Mouse (Mus musculus): Measurements from ENCODE around the gene Stk39.

The Stk39 gene

DNA sequence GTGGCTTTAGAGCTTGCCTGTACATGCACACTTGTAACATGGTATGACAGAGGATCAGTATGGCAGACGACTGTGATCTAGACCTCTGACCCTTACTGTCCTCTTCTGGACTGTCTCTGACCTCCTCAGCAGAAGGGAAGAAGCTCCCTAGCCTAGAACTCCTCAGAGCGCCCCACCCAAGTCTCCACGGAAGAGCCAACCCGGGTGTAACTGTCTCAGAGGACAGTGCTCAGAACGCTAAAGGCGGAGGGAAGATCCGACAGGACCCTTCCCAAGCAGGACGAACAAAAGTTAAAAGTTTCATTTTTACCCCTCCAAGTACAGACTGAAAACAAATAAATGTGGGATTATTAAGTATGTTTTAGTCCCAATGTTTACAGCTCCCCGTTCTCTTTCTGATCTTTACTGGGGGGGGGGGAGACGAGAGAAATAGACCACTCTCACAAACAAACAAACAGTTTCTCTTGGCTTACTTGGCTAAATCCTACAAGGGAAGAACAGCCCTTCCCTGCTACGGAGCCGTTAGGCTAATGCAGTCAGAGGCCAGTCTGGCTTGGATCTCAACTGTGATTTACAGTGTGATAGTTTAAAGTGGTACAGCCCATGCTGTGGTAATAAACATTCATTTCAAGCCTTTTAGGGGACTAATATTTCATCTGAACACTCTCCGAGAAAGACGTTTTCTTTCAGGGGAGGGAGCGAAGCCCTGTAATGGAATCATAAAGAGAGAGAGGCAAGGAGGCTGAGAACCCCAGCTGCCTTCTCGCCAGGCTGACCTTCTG, 179.3 kb downstream of the Stk39 start:
- Histone ChIP-seq H3K36me3 (ENCODE audit: control insufficient read depth, insufficient read depth, low read length, poor library complexity, severe bottlenecking) (no peaks in the 10 kb centered on the region), H3K27me3 (ENCODE audit: control insufficient read depth, insufficient read depth, low read length, poor library complexity, severe bottlenecking) (no peaks in the 10 kb centered on the region)
- DNase-seq (ENCODE audit: low read depth, low spot score), result no peak

DNA sequence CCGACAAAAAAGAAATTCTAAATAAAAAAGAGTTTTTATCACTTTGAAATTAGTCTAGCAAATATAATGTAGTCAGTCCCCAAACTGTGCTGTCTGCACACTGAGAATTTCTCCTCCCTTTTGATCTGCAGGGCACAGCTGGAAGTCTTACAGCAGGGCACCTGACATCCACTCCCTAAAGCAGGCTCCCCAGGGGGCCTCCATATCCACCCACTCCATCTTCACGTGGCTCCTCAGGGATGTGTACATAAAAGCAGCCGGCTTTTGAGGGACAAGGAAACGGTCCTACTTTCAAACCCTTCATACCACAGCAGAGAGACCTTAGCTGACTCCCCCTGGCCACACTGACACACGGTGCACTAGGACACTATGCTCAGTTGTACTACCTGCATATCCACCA, 180.2 kb downstream of the Stk39 start:
- DNase-seq (ENCODE audit: low read depth, low spot score), result no peak
- Histone ChIP-seq H3K36me3 (ENCODE audit: control insufficient read depth, insufficient read depth, low read length, poor library complexity, severe bottlenecking) (no peaks in the 10 kb centered on the region), H3K27me3 (ENCODE audit: control insufficient read depth, insufficient read depth, low read length, poor library complexity, severe bottlenecking) (no peaks in the 10 kb centered on the region)

DNA sequence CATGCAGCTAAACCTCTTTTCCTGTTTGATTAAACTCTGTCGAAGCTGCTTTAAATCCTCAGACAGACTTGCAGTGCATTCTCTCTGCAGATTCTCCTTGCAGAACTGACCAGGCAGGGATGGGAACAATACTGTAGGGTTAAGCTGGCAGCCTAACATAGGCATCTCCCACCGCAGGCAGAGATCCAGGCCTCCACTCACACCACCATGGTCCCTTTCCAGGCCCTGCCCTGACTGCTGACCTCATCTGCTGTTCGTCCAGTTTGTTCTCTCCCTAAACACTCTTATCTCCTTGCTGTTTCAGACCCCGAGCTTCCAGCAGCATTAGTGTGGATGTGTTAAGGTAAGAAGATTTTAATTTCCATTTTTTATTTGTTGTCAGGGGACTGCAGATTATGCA, 182.1 kb downstream of the Stk39 start:
- DNase-seq (ENCODE audit: low read depth, low spot score), result no peak
- no peaks in the 10 kb centered on the region for H3K36me3 ChIP-seq (ENCODE audit: control insufficient read depth, insufficient read depth, low read length, poor library complexity, severe bottlenecking)
- H3K27me3 ChIP-seq (ENCODE audit: control insufficient read depth, insufficient read depth, low read length, poor library complexity, severe bottlenecking), result no peaks in the 10 kb centered on the region

DNA sequence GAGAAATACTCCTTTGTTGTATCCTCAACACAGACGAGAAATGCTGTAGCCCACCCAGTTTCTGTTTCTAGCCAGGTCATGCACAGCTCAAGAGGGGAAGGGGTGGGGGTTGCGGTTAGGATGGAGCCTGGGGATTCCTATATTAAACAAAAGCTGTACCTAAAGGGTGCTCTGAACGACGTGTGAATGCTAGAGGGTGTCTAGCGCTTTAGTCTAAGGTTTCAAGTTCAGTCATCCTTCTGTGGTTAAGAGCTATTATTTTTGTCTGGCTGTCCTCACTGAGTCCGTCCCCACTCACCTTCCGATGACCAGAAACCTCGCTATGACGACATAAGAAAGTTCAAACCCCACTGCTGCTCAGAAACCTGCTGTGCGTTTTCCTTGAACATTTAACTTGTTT, 182.9 kb downstream of the Stk39 start:
- Histone ChIP-seq H3K36me3 (ENCODE audit: control insufficient read depth, insufficient read depth, low read length, poor library complexity, severe bottlenecking) (no peaks in the 10 kb centered on the region), H3K27me3 (ENCODE audit: control insufficient read depth, insufficient read depth, low read length, poor library complexity, severe bottlenecking) (no peaks in the 10 kb centered on the region)
- DNase-seq (ENCODE audit: low read depth, low spot score), result no peak

DNA sequence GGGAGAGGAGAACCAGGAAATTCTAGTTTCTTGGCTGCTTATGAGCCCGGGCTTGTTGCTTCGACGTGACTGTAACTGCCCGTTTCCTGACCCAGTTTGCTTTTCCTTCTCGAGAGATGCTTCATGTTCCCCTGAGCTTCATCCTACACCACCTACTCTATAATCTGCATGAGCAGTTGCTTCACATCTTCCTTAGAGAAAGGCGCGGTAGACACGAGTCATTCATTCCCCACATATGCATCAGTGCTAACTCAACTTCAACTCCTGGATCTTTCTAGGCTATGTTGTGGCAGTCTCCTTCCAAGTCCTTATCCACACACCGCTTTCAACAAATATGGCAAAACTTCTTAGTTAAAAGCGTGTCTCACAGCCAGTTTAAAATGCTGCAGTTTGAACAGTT, 184.0 kb downstream of the Stk39 start:
- no peaks in the 10 kb centered on the region for H3K36me3 ChIP-seq (ENCODE audit: control insufficient read depth, insufficient read depth, low read length, poor library complexity, severe bottlenecking)
- no peak for DNase-seq (ENCODE audit: low read depth, low spot score)
- H3K27me3 ChIP-seq (ENCODE audit: control insufficient read depth, insufficient read depth, low read length, poor library complexity, severe bottlenecking), result no peaks in the 10 kb centered on the region

DNA sequence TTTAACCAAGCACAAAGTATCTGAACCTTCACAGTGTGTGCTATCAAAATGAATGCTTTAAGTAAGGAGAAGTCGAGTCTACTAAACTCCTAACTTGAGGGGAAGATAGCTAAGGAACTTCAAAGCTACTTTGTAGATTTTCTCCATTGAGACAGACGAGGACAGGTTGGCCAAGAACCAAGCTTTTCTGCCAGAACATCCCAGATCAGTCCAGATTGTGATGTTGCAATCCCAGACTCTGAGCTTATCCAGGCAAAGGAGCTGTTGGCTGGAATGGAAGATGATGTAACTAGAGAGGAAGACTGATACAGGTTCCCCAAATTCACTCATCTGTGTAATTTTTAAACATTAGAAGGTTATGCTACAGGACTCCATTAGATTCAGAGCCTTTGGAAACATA, 187.7 kb downstream of the Stk39 start:
- no peaks in the 10 kb centered on the region for H3K36me3 ChIP-seq (ENCODE audit: control insufficient read depth, insufficient read depth, low read length, poor library complexity, severe bottlenecking)
- H3K27me3 ChIP-seq (ENCODE audit: control insufficient read depth, insufficient read depth, low read length, poor library complexity, severe bottlenecking), result no peaks in the 10 kb centered on the region
- DNase-seq (ENCODE audit: low read depth, low spot score), result no peak

DNA sequence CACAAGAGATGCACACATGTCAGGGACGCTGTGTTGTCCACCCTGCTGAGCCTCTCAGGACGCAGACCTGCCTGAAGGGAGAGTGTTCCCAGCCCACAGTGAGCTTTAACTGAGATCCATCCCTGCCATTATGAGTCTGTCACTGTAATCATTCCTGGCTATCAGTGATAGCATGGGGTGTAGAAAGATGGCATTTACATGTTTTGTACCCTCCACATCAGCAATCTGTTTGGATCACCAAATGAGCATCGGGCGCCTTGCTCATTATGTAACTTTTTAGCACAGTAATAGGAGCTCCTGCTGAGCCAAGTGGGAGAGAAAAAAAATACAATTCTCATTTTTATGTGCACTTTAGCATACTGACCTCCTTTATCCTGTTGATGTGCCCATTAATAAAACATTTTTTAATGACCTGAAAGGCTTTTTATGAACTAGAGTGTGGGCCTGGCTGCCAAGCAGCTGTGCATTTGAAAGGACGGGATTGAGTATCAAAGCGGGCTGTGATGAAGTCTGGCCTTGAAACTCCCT, 189.0 kb downstream of the Stk39 start:
- Histone ChIP-seq H3K36me3 (ENCODE audit: control insufficient read depth, insufficient read depth, low read length, poor library complexity, severe bottlenecking) (no peaks in the 10 kb centered on the region), H3K27me3 (ENCODE audit: control insufficient read depth, insufficient read depth, low read length, poor library complexity, severe bottlenecking) (no peaks in the 10 kb centered on the region)
- DNase-seq (ENCODE audit: low read depth, low spot score), result no peak

DNA sequence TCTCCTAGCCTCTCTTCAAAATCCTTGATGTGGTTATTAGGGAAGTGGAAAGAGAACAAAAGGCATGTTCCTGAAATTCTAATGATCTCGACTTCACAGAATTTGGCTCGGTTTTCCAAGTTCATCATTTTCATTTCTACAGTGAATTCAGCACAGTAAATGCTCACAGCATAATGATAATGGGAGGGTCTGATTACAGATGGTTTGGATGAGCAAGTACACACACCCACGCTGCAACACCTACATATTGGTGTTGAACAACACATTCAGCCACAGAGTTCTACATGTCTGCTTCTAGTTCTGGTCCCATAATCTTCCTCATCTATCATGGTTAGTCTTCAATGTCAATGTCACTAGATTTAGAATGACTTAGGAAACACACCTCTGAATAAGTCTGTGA, 190.5 kb downstream of the Stk39 start:
- Histone ChIP-seq H3K36me3 (ENCODE audit: control insufficient read depth, insufficient read depth, low read length, poor library complexity, severe bottlenecking) (no peaks in the 10 kb centered on the region), H3K27me3 (ENCODE audit: control insufficient read depth, insufficient read depth, low read length, poor library complexity, severe bottlenecking) (no peaks in the 10 kb centered on the region)
- no peak for DNase-seq (ENCODE audit: low read depth, low spot score)

DNA sequence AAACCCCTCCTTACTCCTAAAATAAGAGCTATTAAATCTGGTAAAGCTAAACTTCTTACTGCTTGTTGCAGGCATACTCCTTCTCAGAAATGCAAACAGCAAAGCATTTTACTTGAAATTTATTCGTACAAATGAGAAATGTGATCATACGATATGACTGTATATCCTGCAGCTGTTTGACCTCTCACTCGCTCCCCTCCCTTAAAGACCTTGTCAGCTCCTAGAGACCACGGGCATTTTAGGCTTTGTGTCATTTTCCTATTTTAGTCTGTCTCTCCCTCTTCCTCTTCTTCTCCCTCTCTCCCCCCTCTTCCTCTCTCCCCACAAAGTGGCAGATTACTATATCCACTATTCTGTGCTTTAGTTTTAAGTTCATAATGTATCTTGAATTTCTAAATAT, 200.8 kb downstream of the Stk39 start:
- DNase-seq (ENCODE audit: low read depth, low spot score), result no peak
- H3K36me3 ChIP-seq (ENCODE audit: control insufficient read depth, insufficient read depth, low read length, poor library complexity, severe bottlenecking), result no peaks in the 10 kb centered on the region
- H3K27me3 ChIP-seq (ENCODE audit: control insufficient read depth, insufficient read depth, low read length, poor library complexity, severe bottlenecking), result no peaks in the 10 kb centered on the region

DNA sequence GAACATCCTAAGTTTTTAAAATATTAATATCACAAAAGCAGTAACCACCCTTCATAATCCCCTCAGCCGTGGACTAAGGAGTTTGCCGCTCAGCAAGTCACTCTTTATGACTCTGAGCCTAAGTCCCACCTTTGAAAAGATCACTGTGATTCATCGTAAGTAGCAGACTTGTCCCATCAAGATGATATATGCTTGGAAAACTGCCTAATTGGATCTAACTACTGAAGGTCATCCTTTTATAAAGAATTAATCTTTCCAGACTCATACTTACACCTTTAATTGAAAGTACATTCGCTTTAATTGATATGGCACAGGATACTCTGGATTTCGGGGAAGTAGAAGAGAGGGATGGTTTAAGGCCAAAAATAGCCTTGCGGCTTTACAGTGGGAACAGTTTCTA, 201.2 kb downstream of the Stk39 start:
- DNase-seq (ENCODE audit: low read depth, low spot score), result no peak
- Histone ChIP-seq H3K27me3 (ENCODE audit: control insufficient read depth, insufficient read depth, low read length, poor library complexity, severe bottlenecking) (no peaks in the 10 kb centered on the region), H3K36me3 (ENCODE audit: control insufficient read depth, insufficient read depth, low read length, poor library complexity, severe bottlenecking) (no peaks in the 10 kb centered on the region)

DNA sequence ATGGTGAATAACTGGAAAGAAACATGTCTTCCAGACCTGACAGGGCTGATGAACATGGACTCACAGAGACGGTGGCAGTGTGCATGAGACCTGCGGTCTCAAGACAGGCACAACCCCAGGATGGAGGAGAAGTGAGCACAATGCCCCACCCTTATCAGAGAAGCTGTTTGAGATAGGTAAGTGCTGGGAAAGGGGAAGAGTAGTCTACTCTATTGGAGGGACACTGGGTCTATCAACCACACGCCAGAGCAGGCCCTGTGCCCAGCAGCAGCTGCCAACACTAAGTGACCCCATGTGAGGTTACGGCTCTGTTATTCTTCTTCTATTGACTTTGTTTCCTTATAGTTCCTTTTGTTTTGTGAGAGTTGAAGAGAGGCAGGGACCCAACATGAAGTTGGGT, 202.4 kb downstream of the Stk39 start:
- DNase-seq (ENCODE audit: low read depth, low spot score), result no peak
- Histone ChIP-seq H3K27me3 (ENCODE audit: control insufficient read depth, insufficient read depth, low read length, poor library complexity, severe bottlenecking) (no peaks in the 10 kb centered on the region), H3K36me3 (ENCODE audit: control insufficient read depth, insufficient read depth, low read length, poor library complexity, severe bottlenecking) (no peaks in the 10 kb centered on the region)

DNA sequence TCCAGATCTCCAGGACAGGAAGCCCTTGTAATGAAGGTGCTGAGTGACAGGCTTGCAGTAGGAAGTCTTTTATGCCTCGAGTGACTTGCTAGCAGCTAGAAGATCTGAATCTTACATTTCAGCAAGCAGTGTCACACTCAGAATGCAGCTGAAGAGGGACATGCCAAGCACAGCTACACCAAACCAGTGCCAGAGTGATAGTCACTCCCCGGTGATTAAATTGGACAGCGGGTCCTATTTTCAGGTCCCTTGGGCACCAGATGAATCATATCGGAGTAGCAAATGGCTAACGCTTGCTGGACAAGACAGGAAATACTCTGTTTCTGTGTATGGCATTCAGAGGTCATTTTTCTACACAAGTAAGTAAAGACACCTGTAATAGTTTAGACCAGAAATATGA, 207.2 kb downstream of the Stk39 start:
- DNase-seq (ENCODE audit: low read depth, low spot score), result no peak
- no peaks in the 10 kb centered on the region for H3K36me3 ChIP-seq (ENCODE audit: control insufficient read depth, insufficient read depth, low read length, poor library complexity, severe bottlenecking)
- no peaks in the 10 kb centered on the region for H3K27me3 ChIP-seq (ENCODE audit: control insufficient read depth, insufficient read depth, low read length, poor library complexity, severe bottlenecking)

DNA sequence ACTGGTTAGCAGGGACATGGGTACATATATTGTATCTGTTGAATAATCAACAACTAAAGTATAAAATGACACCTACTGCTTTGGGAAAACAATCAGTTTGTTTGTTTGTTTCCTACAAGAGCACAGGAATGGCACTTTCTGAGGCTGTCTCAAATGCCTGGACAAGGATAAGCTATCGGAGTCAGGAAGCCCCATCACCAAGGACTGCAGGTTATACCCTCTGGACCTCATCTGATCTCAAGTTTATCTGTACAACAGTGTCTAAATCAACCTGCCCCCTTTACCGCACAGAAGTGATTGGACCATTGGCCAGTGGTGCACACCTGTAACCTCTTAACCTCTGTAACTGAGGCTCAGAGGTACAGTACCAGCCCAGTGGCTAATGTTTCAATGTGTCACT, 211.2 kb downstream of the Stk39 start:
- Histone ChIP-seq H3K27me3 (ENCODE audit: control insufficient read depth, insufficient read depth, low read length, poor library complexity, severe bottlenecking) (no peaks in the 10 kb centered on the region), H3K36me3 (ENCODE audit: control insufficient read depth, insufficient read depth, low read length, poor library complexity, severe bottlenecking) (no peaks in the 10 kb centered on the region)
- no peak for DNase-seq (ENCODE audit: low read depth, low spot score)

DNA sequence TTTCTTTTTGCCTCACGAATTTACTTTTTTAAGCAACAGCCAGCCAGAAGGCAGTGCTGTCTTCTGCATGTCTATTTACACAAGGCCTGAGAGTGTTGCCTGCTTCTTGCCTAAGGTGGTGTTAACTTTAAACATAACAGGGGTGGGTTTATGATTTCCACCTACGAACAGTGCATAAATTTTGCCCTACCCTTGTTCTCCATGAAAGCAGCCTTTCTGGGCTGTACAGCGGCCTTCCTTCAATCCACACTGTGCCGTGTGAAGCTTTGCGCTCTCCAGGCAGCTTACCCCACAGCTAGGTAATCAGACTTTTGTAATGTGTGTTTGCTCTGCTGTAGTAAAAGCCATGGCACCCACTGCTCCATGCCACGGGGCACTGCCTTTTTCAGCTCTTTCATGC, 214.5 kb downstream of the Stk39 start:
- no peak for DNase-seq (ENCODE audit: low read depth, low spot score)
- Histone ChIP-seq H3K36me3 (ENCODE audit: control insufficient read depth, insufficient read depth, low read length, poor library complexity, severe bottlenecking) (no peaks in the 10 kb centered on the region), H3K27me3 (ENCODE audit: control insufficient read depth, insufficient read depth, low read length, poor library complexity, severe bottlenecking) (no peaks in the 10 kb centered on the region)

DNA sequence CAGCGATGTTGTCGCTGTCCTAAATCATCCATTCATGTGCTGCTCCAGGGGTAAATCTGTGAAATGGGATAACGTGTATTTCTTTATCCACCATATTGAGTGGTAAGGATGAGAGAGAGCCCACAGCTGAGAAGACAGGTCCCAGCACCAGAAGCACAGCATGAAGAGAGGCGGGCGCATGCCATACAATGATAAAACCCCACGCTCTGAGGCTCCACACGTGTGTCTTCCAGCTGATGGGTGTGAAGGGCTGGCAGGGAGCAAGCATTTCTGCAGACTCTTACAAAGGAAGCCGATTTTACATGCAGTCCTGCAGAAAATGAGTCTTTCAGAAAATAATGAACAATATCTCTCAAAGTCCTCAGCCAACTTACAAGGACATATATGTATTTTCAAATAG, 215.6 kb downstream of the Stk39 start:
- Histone ChIP-seq H3K36me3 (ENCODE audit: control insufficient read depth, insufficient read depth, low read length, poor library complexity, severe bottlenecking) (no peaks in the 10 kb centered on the region), H3K27me3 (ENCODE audit: control insufficient read depth, insufficient read depth, low read length, poor library complexity, severe bottlenecking) (no peaks in the 10 kb centered on the region)
- no peak for DNase-seq (ENCODE audit: low read depth, low spot score)

DNA sequence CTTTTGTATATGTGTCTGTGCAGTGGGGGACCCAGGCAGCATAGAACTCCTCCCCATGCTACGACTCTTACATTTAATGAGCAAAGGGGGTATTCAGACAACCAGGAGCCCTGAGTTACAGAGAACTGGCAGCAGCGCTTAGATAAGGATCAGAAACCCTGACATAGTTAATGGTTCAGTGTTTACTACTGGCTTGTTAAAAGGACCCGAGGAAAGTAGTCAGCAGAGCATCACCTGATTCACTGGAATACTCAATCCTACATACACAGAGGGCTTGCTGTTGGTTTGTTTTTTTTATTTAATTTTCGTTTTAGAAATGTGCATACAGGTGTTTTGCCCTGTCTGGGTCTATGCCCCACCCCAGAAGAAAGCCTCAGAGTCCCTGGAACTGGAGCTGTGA, 217.3 kb downstream of the Stk39 start:
- Histone ChIP-seq H3K27me3 (ENCODE audit: control insufficient read depth, insufficient read depth, low read length, poor library complexity, severe bottlenecking) (no peaks in the 10 kb centered on the region), H3K36me3 (ENCODE audit: control insufficient read depth, insufficient read depth, low read length, poor library complexity, severe bottlenecking) (no peaks in the 10 kb centered on the region)
- no peak for DNase-seq (ENCODE audit: low read depth, low spot score)

Data from splenic B cell, adult 2 months (primary cell).